Mouse (Mus musculus) hindbrain, embryonic 15.5 days (tissue): ENCODE results near the gene Fam171a2. TPM values are rescaled to one million over a fixed set of nuclear protein-coding genes. Genes with fewer than 3 reads are reported as not detected.

Experiments
- ATAC-seq: fragments of 200-750 bp; cut with Nextera tagmentation; 2 replicates; pipeline ENCODE4 v1.8.0; 2017; ENCODE audit warnings: low read depth, moderate number of reproducible peaks, moderate TSS enrichment; ENCODE audit not compliant: low FRiP score
- H3K27ac ChIP-seq: fragments of 300-500 bp; sonication (generic); replicated peaks from 2 replicates; pipeline ENCODE4 v1.5.1; 2015; ENCODE audit warnings: mild to moderate bottlenecking, inconsistent platforms
- H3K27me3 ChIP-seq: fragments of 300-500 bp; sonication (generic); 2 replicates; pipeline ENCODE4 v1.6.1; 2015; ENCODE audit warnings: control low read depth, inconsistent platforms
- H3K36me3 ChIP-seq: fragments of 300-500 bp; sonication (generic); 2 replicates; pipeline ENCODE4 v1.6.1; 2015; ENCODE audit warnings: control low read depth, inconsistent platforms
- H3K4me1 ChIP-seq: fragments of 300-500 bp; sonication (generic); replicated peaks from 2 replicates; pipeline ENCODE4 v1.6.1; 2015; ENCODE audit warnings: control low read depth, inconsistent platforms
- H3K4me2 ChIP-seq: fragments of 300-500 bp; sonication (generic); 2 replicates; pipeline ENCODE4 v1.6.1; 2015; ENCODE audit warnings: moderate library complexity, mild to moderate bottlenecking, inconsistent platforms
- H3K4me3 ChIP-seq: fragments of 300-500 bp; sonication (generic); 2 replicates; pipeline ENCODE4 v1.5.1; 2015; ENCODE audit warnings: mild to moderate bottlenecking, inconsistent platforms
- H3K9ac ChIP-seq: fragments of 300-500 bp; sonication (generic); 2 replicates; pipeline ENCODE4 v1.6.1; 2015; ENCODE audit warnings: inconsistent platforms
- H3K9me3 ChIP-seq: fragments of 300-500 bp; sonication (generic); 2 replicates; pipeline ENCODE4 v1.6.1; 2016; ENCODE audit warnings: control low read depth, inconsistent platforms
- WGBS: fragments of 180-500 bp; shearing (Covaris S2); methylation state at CpG from one replicate; pipeline ENCODE4 v1.1.7; 2015; 5-methylcytosine and 5-hydroxymethylcytosine counted together
- polyA plus RNA-seq: library from polyadenylated mRNA; unstranded; fragments of >200 nt; fragmentation: Nextera tagmentation; extraction: Ambion mirVana; gene quantifications from 2 replicates; pipeline ENCODE4 v1.2.1, GENCODE M21; 2015

The Fam171a2 gene
- polyA plus RNA-seq, 1 experiment from 2014 or later, result 30.7 TPM

GRCm38 (mm10) chr11:102479581-102479980 lies 32.1 kb upstream of the Fam171a2 start:
- no peak overlapping the region for H3K9ac ChIP-seq
- no peak overlapping the region for H3K4me2 ChIP-seq
- H3K4me1 ChIP-seq, result no peaks in the 10 kb centered on the region
- no peak overlapping the region for H3K27ac ChIP-seq
- ATAC-seq, result no peak
- no peaks in the 10 kb centered on the region for H3K27me3 ChIP-seq
- H3K36me3 ChIP-seq, result peaks cover 53% of the 10 kb centered on the region
- 96% methylated on average over 23 of the region's 23 CpGs for WGBS
- no peak overlapping the region for H3K4me3 ChIP-seq
- H3K9me3 ChIP-seq, result no peaks in the 10 kb centered on the region

GRCm38 (mm10) chr11:102478671-102479070 lies 31.2 kb upstream of the Fam171a2 start:
- 80% methylated on average over 3 of the region's 3 CpGs for WGBS
- Histone ChIP-seq H3K9ac (no peak overlapping the region), H3K36me3 (peaks cover 54% of the 10 kb centered on the region), H3K4me2 (no peak overlapping the region), H3K4me3 (no peak overlapping the region), H3K9me3 (no peaks in the 10 kb centered on the region), H3K4me1 (no peaks in the 10 kb centered on the region), H3K27ac (no peak overlapping the region), H3K27me3 (no peaks in the 10 kb centered on the region)
- ATAC-seq, result no peak

GRCm38 (mm10) chr11:102475027-102475426 lies 27.5 kb upstream of the Fam171a2 start:
- no peak for ATAC-seq
- Histone ChIP-seq H3K4me2 (no peak overlapping the region), H3K9ac (no peak overlapping the region), H3K4me1 (no peaks in the 10 kb centered on the region), H3K9me3 (no peaks in the 10 kb centered on the region), H3K27me3 (no peaks in the 10 kb centered on the region), H3K4me3 (no peak overlapping the region), H3K36me3 (peaks cover 32% of the 10 kb centered on the region), H3K27ac (no peak overlapping the region)
- 94% methylated on average over 3 of the region's 3 CpGs for WGBS

- 0 out of 2 replicates have a peak, but pooled peaks cover 3% of the 10 kb centered on the region for H3K36me3 ChIP-seq
- H3K4me1 ChIP-seq, result peaks cover 26% of the 10 kb centered on the region
- no peak within 1 kb of the TSS for H3K4me3 ChIP-seq
- no peak within 1 kb of the TSS for H3K9ac ChIP-seq
- peaks cover 4% of the 10 kb centered on the region; the same call in 1 of the 2 replicates for H3K27me3 ChIP-seq
- no peak for ATAC-seq
- H3K9me3 ChIP-seq, result no peaks in the 10 kb centered on the region
- WGBS, result 75% methylated on average over 11 of the region's 11 CpGs
- no peak within 1 kb of the TSS for H3K4me2 ChIP-seq
- H3K27ac ChIP-seq, result no peak within 1 kb of the TSS
These were observed 22.3 kb upstream of the Fam171a2 start, which contains the start of gene Itga2b for GRCm38 (mm10) chr11:102469648-102470357. TSS of gene Itga2b (minus strand) at chr11:102470122.

- H3K27ac ChIP-seq, result peak overlapping the region; percentile 55
These were observed 19.7 kb upstream of the Fam171a2 start for GRCm38 (mm10) chr11:102467041-102467631.

GRCm38 (mm10) chr11:102465713-102466436 lies 18.4 kb upstream of the Fam171a2 start:
- Histone ChIP-seq H3K36me3 (no peaks in the 10 kb centered on the region), H3K4me1 (peaks cover 26% of the 10 kb centered on the region), H3K27ac (peak overlapping the region; percentile 55), H3K4me2 (peak overlapping the region; percentile 32), H3K4me3 (no peak overlapping the region; the same call in 1 of the 2 replicates), H3K27me3 (peaks cover 5% of the 10 kb centered on the region; the same call in 1 of the 2 replicates), H3K9ac (no peak overlapping the region), H3K9me3 (no peaks in the 10 kb centered on the region)
- ATAC-seq, result peak; percentile 39; the same call in 1 of the 2 replicates
- WGBS, result 10% methylated on average over 26 of the region's 26 CpGs

More at GRCm38 (mm10) chr11:102467041-102467631, 19.7 kb upstream of the Fam171a2 start:
- peaks cover 26% of the 10 kb centered on the region for H3K4me1 ChIP-seq
- H3K27me3 ChIP-seq, result peaks cover 5% of the 10 kb centered on the region; the same call in 1 of the 2 replicates
- H3K36me3 ChIP-seq, result no peaks in the 10 kb centered on the region
- peak overlapping the region; percentile 42 for H3K9ac ChIP-seq
- H3K9me3 ChIP-seq, result no peaks in the 10 kb centered on the region
- peak overlapping the region; percentile 86 for H3K4me2 ChIP-seq
- WGBS, result 1% methylated on average over 37 of the region's 37 CpGs
- peak overlapping the region; percentile 44 for H3K4me3 ChIP-seq
- peak; percentile 89 for ATAC-seq

GRCm38 (mm10) chr11:102464901-102465300 lies 17.4 kb upstream of the Fam171a2 start:
- H3K9me3 ChIP-seq, result no peaks in the 10 kb centered on the region
- H3K4me2 ChIP-seq, result no peak overlapping the region
- no peak for ATAC-seq
- H3K27ac ChIP-seq, result no peak overlapping the region
- H3K36me3 ChIP-seq, result no peaks in the 10 kb centered on the region
- H3K9ac ChIP-seq, result no peak overlapping the region
- peaks cover 26% of the 10 kb centered on the region for H3K4me1 ChIP-seq
- H3K27me3 ChIP-seq, result peaks cover 5% of the 10 kb centered on the region; the same call in 1 of the 2 replicates
- WGBS, result 88% methylated on average over 6 of the region's 6 CpGs
- H3K4me3 ChIP-seq, result no peak overlapping the region

GRCm38 (mm10) chr11:102461764-102462163 lies 14.3 kb upstream of the Fam171a2 start:
- H3K9ac ChIP-seq, result no peak overlapping the region
- no peak overlapping the region for H3K4me3 ChIP-seq
- no peak overlapping the region for H3K27ac ChIP-seq
- peaks cover 16% of the 10 kb centered on the region for H3K4me1 ChIP-seq
- 88% methylated on average over 3 of the region's 3 CpGs for WGBS
- ATAC-seq, result no peak
- no peaks in the 10 kb centered on the region for H3K36me3 ChIP-seq
- peaks cover 10% of the 10 kb centered on the region; the same call in 1 of the 2 replicates for H3K27me3 ChIP-seq
- H3K4me2 ChIP-seq, result no peak overlapping the region
- H3K9me3 ChIP-seq, result no peaks in the 10 kb centered on the region

- Histone ChIP-seq H3K36me3 (no peaks in the 10 kb centered on the region), H3K4me1 (peaks cover 14% of the 10 kb centered on the region), H3K27me3 (peaks cover 10% of the 10 kb centered on the region; the same call in 1 of the 2 replicates), H3K27ac (no peak overlapping the region), H3K9ac (no peak overlapping the region), H3K9me3 (no peaks in the 10 kb centered on the region), H3K4me3 (no peak overlapping the region), H3K4me2 (no peak overlapping the region)
- ATAC-seq, result no peak
- WGBS, result 60% methylated on average over 16 of the region's 16 CpGs
These were observed 13.1 kb upstream of the Fam171a2 start for GRCm38 (mm10) chr11:102460541-102460940.

- peaks cover 21% of the 10 kb centered on the region for H3K4me1 ChIP-seq
- H3K27me3 ChIP-seq, result 0 out of 2 replicates have a peak, but pooled peaks cover 10% of the 10 kb centered on the region
- H3K4me2 ChIP-seq, result peak overlapping the region; percentile 98
- no peaks in the 10 kb centered on the region for H3K36me3 ChIP-seq
- WGBS, result under 1% methylated on average over 38 of the region's 40 CpGs
- H3K4me3 ChIP-seq, result peak overlapping the region; percentile 59
- peak overlapping the region; percentile 67 for H3K9ac ChIP-seq
- H3K27ac ChIP-seq, result peak overlapping the region; percentile 78
- ATAC-seq, result peak; percentile 85
- H3K9me3 ChIP-seq, result no peaks in the 10 kb centered on the region
These were observed 8.4 kb upstream of the Fam171a2 start for GRCm38 (mm10) chr11:102455740-102456396.

- Histone ChIP-seq H3K9me3 (no peaks in the 10 kb centered on the region), H3K4me1 (peaks cover 28% of the 10 kb centered on the region), H3K4me2 (no peak overlapping the region), H3K9ac (no peak overlapping the region), H3K36me3 (no peaks in the 10 kb centered on the region), H3K27ac (no peak overlapping the region), H3K27me3 (0 out of 2 replicates have a peak, but pooled peaks cover 10% of the 10 kb centered on the region), H3K4me3 (no peak overlapping the region)
- WGBS, result 26% methylated on average over 10 of the region's 10 CpGs
- ATAC-seq, result no peak
These were observed 5.6 kb upstream of the Fam171a2 start for GRCm38 (mm10) chr11:102453131-102453530.
